Mouse (Mus musculus) gastrocnemius, postnatal 25 days (tissue): Measurements from ENCODE around the gene Itln1. TPM values are rescaled to one million over a fixed set of nuclear protein-coding genes. Genes with fewer than 3 reads are reported as not detected.
"Not testable (repeated sequence)": the region's sequence is repeated elsewhere in the genome, so short reads cannot be mapped to it uniquely, and the experiment has no call there.

Experiments
- DNase-seq: peaks from one replicate; pipeline ENCODE4 v3.0.0; 2022
- total RNA-seq, 2 experiments: library from RNA; stranded (reverse); gene quantifications; 1 replicate in 1 of 2; 2 replicates in 1 of 2; pipeline ENCODE4 v1.2.3; 2021

Gene Itln1
- total RNA-seq, 2 experiments from 2014 or later: not detected

GRCm38 (mm10) chr1:171513234-171513633 is 21.9 kb downstream of the Itln1 start:
- no peak for DNase-seq

GRCm38 (mm10) chr1:171504586-171504985 is 30.5 kb downstream of the Itln1 start:
- no peak for DNase-seq

GRCm38 (mm10) chr1:171503592-171504291 is 31.4 kb downstream of the Itln1 start:
- DNase-seq: peak; percentile 53

- peak; percentile 92 for DNase-seq
These were observed 31.9 kb downstream of the Itln1 start, which contains the start of gene Alyref2 for GRCm38 (mm10) chr1:171503250-171503591. Gene Alyref2, plus strand, starts transcription at chr1:171503478.

DNA sequence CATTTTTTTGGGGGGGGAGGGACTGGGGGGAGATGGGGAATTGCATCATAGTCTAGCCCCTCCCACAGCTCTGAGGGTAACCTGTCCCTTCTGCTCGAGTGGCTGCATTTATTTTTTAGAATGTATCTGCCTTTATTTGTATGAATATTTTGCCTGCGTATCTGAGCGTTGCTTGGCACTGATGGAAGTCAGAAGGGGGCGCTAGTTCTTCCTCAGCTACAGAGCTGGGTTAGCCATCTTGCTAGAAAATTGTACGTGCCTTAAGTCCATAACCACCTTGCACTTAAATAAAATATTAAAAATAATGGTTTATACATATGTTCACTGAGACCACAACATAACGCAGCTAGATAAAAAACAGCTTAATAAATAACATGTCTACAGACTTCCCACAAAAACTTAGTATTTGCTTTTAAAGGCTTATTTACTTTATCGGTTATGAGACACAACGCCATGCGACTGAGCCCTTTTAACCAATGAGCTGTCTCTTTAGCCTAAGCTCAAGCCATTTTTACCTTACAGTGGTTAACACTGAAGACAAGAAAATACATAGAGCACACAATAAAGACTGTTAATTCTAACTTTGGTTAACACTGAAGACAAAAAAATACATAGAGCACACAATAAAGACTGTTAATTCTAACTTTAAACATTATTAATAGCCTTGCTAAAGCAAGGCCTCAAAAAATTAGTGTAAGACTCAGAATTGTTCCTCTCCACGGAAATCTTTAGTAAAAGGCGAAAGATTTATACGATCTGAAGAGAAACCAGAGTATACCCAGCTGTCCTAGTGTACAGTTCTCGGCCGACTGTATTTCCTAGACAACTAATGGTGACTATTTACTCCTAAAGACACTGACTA is 32.5 kb downstream of the Itln1 start:
- no peak for DNase-seq

GRCm38 (mm10) chr1:171501636-171502080 is 33.4 kb downstream of the Itln1 start:
- no peak for DNase-seq

- DNase-seq: no peak
These were observed 34.0 kb downstream of the Itln1 start for GRCm38 (mm10) chr1:171501016-171501610.

- no peak for DNase-seq
These were observed 35.2 kb downstream of the Itln1 start for GRCm38 (mm10) chr1:171499856-171500255.

DNA sequence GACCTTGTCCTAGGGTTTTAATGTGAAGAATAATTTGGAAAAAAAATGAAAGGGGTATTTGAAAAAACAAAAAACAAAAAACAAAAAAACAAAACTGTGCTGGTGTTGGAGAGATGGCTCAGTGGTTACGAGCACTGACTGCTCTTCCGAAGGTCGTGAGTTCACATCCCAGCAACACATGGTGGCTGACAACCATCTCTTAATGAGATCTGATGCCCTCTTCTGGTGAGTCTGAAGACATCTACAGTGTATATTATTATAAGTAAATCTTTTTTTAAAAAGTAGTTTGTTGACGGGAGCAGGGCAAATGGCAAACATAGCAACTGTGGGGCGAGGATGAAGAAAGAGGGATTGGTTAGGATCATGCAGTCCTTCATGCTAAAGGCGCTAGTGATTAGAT is 39.7 kb downstream of the Itln1 start:
- DNase-seq: no peak

DNA sequence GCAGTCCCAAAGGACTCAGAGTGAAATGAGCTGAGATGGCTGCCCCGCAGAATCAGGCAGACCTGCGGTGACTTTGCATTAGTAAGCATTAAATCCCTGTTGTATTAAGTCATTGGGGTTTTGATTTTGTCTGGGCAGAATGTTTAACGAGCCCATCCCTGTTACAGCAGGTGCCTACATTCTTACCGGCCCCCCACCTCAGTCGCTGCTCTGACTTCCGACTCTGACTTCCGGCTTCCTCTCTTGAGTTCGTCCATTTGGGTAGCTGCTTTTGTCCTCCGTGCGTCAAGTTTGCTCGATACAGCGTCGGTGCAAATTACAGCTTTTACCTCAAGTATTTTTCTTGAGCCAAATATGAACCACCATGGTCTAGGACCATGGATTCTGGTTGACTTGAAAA is 40.9 kb downstream of the Itln1 start:
- DNase-seq: no peak

GRCm38 (mm10) chr1:171478968-171479367 is 56.1 kb downstream of the Itln1 start:
- peak; percentile 28 for DNase-seq

GRCm38 (mm10) chr1:171477758-171478545 is 57.1 kb downstream of the Itln1 start:
- DNase-seq: no peak

DNA sequence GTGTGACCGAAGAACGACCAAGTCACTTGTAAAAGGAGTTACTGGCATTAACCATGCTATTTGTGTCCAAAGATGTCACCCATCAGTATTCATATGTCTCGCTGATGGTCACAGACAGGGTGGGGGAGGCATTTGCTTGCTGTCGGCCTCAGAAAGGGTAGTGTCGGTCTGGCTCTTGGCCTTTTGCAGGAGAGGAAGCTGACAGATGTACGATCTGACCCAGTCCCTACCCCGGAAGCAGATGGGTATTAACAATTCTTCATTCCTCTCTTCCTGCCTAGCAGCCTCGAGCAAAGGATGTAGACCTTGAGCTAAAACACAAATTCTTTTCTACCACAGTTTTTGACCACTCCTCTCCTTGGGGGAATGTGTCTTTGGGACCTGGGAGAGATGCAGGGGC is 58.0 kb downstream of the Itln1 start:
- DNase-seq: no peak

DNA sequence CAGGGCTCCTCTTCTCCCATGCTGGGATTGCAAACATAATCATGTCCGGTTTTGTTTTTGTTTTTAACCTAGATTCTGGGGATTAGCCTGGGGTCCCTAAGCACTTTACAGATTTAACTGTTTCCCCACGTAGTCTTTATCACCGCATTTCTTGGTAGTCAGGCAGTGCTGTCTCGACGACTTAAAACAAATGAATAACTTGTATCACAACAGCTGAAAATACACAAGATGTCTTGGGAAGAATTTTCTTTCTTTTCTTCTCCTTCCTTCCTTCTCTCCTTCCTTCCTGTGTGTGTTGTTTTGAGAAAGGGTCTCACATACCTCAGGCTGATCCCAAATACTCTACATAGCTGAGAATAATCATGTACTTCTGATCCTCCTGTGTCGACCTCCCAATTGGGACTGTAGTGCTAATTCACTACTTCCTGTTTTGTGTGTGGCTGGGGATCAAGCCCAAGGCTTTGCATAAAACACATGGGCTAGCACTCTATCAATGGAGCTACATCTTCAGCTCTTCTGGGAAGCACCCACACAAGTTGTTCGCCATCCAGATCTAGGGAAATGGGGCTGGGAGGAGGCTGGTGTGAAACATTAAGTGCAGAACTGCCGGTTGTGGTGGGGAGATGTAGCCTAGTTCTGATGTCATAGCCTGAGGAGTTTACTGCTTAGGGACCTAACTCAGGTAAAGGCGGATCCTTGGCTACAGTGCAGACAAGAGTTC is 61.0 kb downstream of the Itln1 start:
- no peak for DNase-seq

- no peak for DNase-seq
These were observed 61.6 kb downstream of the Itln1 start for GRCm38 (mm10) chr1:171473506-171473905.

GRCm38 (mm10) chr1:171471941-171472340 is 63.2 kb downstream of the Itln1 start:
- not testable (repeated sequence) for DNase-seq

DNA sequence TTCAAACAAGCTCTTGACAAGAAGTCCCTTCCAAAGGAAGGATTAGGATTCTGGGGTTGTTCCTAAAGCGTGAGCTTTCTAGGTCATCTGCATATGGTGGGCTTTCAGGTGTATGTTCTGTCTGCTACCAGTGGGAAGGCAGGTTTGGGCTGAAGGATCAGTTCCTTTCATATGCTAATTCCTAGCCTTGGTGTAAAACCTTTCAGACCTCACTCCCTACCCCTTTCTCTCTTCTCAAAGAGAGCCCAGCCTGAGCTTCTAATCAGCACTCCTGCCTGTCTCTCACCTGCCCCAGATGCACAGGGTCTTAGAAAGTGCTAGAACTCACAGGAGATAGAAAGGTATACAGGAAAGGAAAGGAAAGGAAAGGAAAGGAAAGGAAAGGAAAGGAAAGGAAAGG is 63.6 kb downstream of the Itln1 start:
- no peak for DNase-seq

GRCm38 (mm10) chr1:171470896-171471295 is 64.2 kb downstream of the Itln1 start:
- no peak for DNase-seq

DNA sequence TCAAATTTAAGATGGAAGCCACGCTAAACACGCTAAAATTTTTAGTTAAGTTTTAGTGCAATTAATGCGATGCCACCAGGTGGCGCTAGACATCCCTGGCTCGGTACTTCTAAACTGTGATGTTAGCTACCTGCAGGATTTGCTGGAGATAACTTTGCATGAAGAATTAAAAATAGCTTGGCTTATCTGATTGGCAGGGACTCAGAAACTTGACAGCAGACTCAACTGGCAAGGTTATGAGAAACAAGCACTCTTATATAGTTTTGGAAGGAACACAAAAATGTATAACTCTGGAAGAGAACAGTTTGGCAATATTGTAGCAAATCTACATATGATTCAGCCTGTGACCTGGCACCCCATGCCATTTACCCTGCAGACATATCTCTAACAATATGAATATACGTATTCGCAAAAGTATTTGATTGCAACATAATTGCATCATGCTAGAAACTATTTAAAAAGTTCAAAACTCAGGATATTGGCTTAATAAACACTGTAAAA is 64.7 kb downstream of the Itln1 start:
- DNase-seq: no peak

DNA sequence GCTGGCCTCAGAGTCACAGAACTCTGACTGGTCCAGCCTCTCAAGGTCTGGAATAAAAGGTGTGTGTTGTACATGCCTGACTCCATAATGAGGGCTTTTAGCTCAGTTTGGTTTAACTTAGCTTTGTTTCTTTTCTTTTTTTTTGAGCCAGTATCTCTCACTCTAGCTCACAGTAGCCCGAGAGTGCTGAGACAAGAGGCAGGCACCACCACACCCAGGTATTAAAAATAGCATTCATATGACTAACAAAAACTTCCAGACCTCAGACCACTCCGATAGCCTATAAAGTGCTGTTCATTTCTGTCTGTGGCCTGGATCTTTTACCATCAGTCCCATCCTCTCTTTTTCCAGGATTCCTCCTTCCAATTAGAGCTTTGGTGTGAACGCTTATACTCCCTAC is 65.4 kb downstream of the Itln1 start:
- DNase-seq: no peak
